Mouse (Mus musculus) myocyte (in vitro differentiated cells): ENCODE measurements around the gene Nsun6. TPM values are rescaled to one million over a fixed set of nuclear protein-coding genes. Genes with fewer than 3 reads are reported as not detected.

ENCODE experiments used
- H3K27me3 ChIP-seq: one replicate; pipeline ENCODE4 v1.6.1; 2011; ENCODE audit not compliant: control insufficient read depth, insufficient read depth, insufficient read length
- H3K36me3 ChIP-seq: one replicate; pipeline ENCODE4 v1.6.1; 2011; ENCODE audit not compliant: control insufficient read depth, insufficient read depth
- H3K4me2 ChIP-seq: one replicate; pipeline ENCODE4 v1.6.1; 2011; ENCODE audit warnings: low read depth, control low read depth
- H3K4me3 ChIP-seq: one replicate; pipeline ENCODE4 v1.5.1; 2011; ENCODE audit warnings: mild to moderate bottlenecking, control low read depth, moderate library complexity
- H3K79me2 ChIP-seq: one replicate; pipeline ENCODE4 v1.6.1; 2011; ENCODE audit not compliant: control insufficient read depth, insufficient read depth
- H3ac ChIP-seq: one replicate; pipeline ENCODE4 v1.6.1; 2011; ENCODE audit not compliant: control insufficient read depth, insufficient read length
- POLR2AphosphoS2 ChIP-seq: IDR thresholded peaks from one replicate; pipeline ENCODE4 v1.6.1; 2011; ENCODE audit warnings: low read depth, control low read depth; ENCODE audit not compliant: insufficient read length
- SRF ChIP-seq: IDR thresholded peaks from one replicate; pipeline ENCODE4 v1.6.1; 2011; ENCODE audit warnings: low read depth; ENCODE audit not compliant: control insufficient read depth, insufficient read length
- polyA plus RNA-seq: library from polyadenylated mRNA; unstranded; fragments of >200 nt; fragmentation: generic; extraction: Trizol; gene quantifications from one replicate; pipeline ENCODE4 v1.2.1, GENCODE M21; 2012; ENCODE audit warnings: missing spikeins

Gene Nsun6
- polyA plus RNA-seq, 1 experiment: 3.4 TPM

DNA sequence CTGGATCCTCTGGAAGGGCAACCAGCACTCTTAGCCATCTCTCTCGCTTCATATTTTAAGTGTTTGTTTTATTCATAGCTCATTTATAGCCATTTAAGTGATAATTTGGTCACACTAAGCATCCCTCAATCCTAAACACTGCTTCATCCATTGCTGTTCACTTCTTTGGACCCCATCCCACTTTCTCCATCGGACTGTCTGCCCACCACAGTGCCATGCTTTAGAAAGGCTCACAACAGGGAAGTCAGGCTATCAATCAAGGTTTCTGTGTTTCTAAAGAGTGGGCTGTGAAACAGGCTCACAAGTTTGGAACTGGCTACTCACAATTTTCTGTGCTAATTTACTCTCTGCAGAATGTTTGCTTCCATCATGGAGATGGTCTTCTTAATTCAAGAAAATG, 101.8 kb downstream of the Nsun6 start:
- no peak overlapping the region for H3ac ChIP-seq
- H3K27me3 ChIP-seq: no peaks in the 10 kb centered on the region
- H3K4me2 ChIP-seq: no peak overlapping the region
- H3K79me2 ChIP-seq: no peaks in the 10 kb centered on the region
- TF ChIP-seq SRF: no peak
- no peak for TF ChIP-seq POLR2AphosphoS2
- no peaks in the 10 kb centered on the region for H3K36me3 ChIP-seq
- no peak overlapping the region for H3K4me3 ChIP-seq

Other genes starting within 250 kb of the Nsun6 start
- 4.3 TPM for gene Arl5b, start 5.7 kb downstream of the Nsun6 start, polyA plus RNA-seq